ENCODE assay signal across 12 mouse cellular contexts in the genomic region with DNA sequence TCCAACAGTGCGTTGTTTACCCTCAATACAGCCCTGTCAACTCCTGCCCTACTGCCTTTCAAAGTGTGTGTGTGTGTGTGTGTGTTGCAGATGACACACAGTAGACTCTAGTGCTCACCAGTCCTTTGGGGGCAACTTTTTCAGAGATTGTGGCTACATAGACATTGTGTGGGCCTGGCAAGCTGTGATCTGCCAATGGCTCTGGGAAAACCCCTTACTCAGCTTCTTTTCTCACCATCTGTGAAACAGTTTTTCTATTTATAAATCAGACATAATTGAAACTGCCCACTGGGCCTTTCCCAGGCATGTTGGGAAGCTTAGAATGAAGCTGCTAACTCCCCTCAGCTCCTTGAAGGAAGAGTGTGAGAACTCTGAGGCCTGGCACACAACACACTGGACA.
"Had no signal": no experiment of that assay in that cellular context is flagged by ENCODE, and none has a peak within 500 bp of the region (broad histone marks: within the 10 kb centered on the region; RNA-seq: fewer than 3 reads in every experiment).

No protein-coding gene starts in this region.

- H3K36me3 ChIP-seq: kidney, embryonic 15.5 days; liver, embryonic 13.5 days; midbrain, embryonic 13.5 days had no signal

- H3K9me3 ChIP-seq: kidney, embryonic 15.5 days; liver, embryonic 13.5 days; midbrain, embryonic 13.5 days had no signal

- H3K9ac ChIP-seq: kidney, embryonic 15.5 days; liver, embryonic 13.5 days; midbrain, embryonic 13.5 days had no signal

- H3K4me2 ChIP-seq: kidney, embryonic 15.5 days; liver, embryonic 13.5 days; midbrain, embryonic 13.5 days had no signal

- H3K27ac ChIP-seq: kidney, embryonic 15.5 days; liver, embryonic 13.5 days; midbrain, embryonic 13.5 days had no signal

- H3K4me1 ChIP-seq: liver, embryonic 13.5 days had no signal

- ATAC-seq: midbrain, embryonic 13.5 days had no signal

- H3K27me3 ChIP-seq: kidney, embryonic 15.5 days; liver, embryonic 13.5 days; midbrain, embryonic 13.5 days had no signal

- H3K4me3 ChIP-seq: kidney, embryonic 15.5 days; liver, embryonic 13.5 days; midbrain, embryonic 13.5 days had no signal

- DNase-seq: kidney, adult 11 months; kidney, adult 8-10 months; kidney, postnatal 14 days; kidney, postnatal 4 days; liver, embryonic 13.5 days; lung, adult 2 months; lung, postnatal 14 days; lung, postnatal 4 days; thymus, adult 18-20 months; thymus, postnatal 36 days had no signal
